Mouse (Mus musculus): ENCODE results near the gene Tm9sf3.
"Not testable (repeated sequence)": the region's sequence is repeated elsewhere in the genome, so short reads cannot be mapped to it uniquely, and the experiment has no call there.

Tm9sf3 gene

GRCm38 (mm10) chr19:41263630-41264295 lies at the start of gene Tm9sf3:
TSS of gene Tm9sf3 (minus strand) at chr19:41263997.
- DNase-seq, result peak; percentile 85 to 92

- not testable (repeated sequence) for DNase-seq
These were observed 48.8 kb upstream of the Tm9sf3 start for GRCm38 (mm10) chr19:41312587-41312986.

GRCm38 (mm10) chr19:41312027-41312426 lies 48.2 kb upstream of the Tm9sf3 start:
- DNase-seq, result no peak

GRCm38 (mm10) chr19:41310971-41311703 lies 47.3 kb upstream of the Tm9sf3 start:
- DNase-seq, result no peak

- no peak for DNase-seq
These were observed 40.1 kb upstream of the Tm9sf3 start for GRCm38 (mm10) chr19:41303933-41304332.

GRCm38 (mm10) chr19:41303433-41303832 lies 39.6 kb upstream of the Tm9sf3 start:
- no peak for DNase-seq

GRCm38 (mm10) chr19:41301856-41302255 lies 38.1 kb upstream of the Tm9sf3 start:
- DNase-seq, result no peak

GRCm38 (mm10) chr19:41299446-41299845 lies 35.6 kb upstream of the Tm9sf3 start:
- DNase-seq, result no peak

GRCm38 (mm10) chr19:41290952-41291619 lies 27.3 kb upstream of the Tm9sf3 start:
- no peak for DNase-seq

GRCm38 (mm10) chr19:41288568-41288967 lies 24.8 kb upstream of the Tm9sf3 start:
- no peak for DNase-seq

GRCm38 (mm10) chr19:41287224-41287623 lies 23.4 kb upstream of the Tm9sf3 start:
- no peak for DNase-seq

- no peak for DNase-seq
These were observed 20.7 kb upstream of the Tm9sf3 start for GRCm38 (mm10) chr19:41284515-41284914.

GRCm38 (mm10) chr19:41282718-41283117 lies 18.9 kb upstream of the Tm9sf3 start:
- DNase-seq, result no peak

- no peak for DNase-seq
These were observed 18.4 kb upstream of the Tm9sf3 start for GRCm38 (mm10) chr19:41282216-41282615.

GRCm38 (mm10) chr19:41279724-41280244 lies 16.0 kb upstream of the Tm9sf3 start:
- DNase-seq, result no peak

GRCm38 (mm10) chr19:41278606-41279005 lies 14.8 kb upstream of the Tm9sf3 start:
- no peak for DNase-seq

GRCm38 (mm10) chr19:41275588-41275987 lies 11.8 kb upstream of the Tm9sf3 start:
- DNase-seq, result no peak

- no peak for DNase-seq
These were observed 7.1 kb upstream of the Tm9sf3 start for GRCm38 (mm10) chr19:41270906-41271305.

- DNase-seq, result no peak
These were observed 6.4 kb upstream of the Tm9sf3 start for GRCm38 (mm10) chr19:41270151-41270727.

GRCm38 (mm10) chr19:41266251-41266901 lies 2.6 kb upstream of the Tm9sf3 start:
- no peak for DNase-seq

- no peak for DNase-seq
These were observed 568 bp upstream of the Tm9sf3 start for GRCm38 (mm10) chr19:41264331-41264799.

Measured in cerebellum, postnatal 36 days (tissue).